Mouse (Mus musculus) right cerebral cortex, postnatal 14 days (tissue): ENCODE results near the gene Prkacb.

Source experiments
- DNase-seq: peaks from one replicate; pipeline ENCODE4 v3.0.0; 2022

Gene Prkacb

GRCm38 (mm10) chr3:146812901-146813393 lies at the start of gene Prkacb:
TSS of gene Prkacb (minus strand) at chr3:146812990.
- DNase-seq = peak; percentile 89

DNA sequence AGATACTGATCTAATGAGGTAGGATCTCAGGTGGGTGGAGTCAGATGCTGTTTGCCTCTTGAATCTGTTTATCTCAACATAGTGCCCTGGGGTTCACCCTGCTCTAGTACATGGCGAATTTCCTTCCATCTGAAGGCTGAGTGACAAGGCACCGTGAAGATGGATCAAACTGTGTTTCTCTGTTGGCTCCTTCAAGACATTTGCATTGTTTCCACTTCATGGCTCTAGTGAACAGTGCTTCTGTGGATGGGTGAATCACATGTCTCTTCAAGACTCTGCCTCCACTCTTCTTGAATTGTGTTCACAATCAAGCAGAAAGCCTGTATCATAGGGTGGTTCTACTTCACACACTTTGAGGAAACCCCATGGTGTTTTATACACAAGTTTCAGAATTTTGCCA lies 47.5 kb upstream of the Prkacb start:
- no peak for DNase-seq

GRCm38 (mm10) chr3:146857373-146857772 lies 44.6 kb upstream of the Prkacb start:
- no peak for DNase-seq

DNA sequence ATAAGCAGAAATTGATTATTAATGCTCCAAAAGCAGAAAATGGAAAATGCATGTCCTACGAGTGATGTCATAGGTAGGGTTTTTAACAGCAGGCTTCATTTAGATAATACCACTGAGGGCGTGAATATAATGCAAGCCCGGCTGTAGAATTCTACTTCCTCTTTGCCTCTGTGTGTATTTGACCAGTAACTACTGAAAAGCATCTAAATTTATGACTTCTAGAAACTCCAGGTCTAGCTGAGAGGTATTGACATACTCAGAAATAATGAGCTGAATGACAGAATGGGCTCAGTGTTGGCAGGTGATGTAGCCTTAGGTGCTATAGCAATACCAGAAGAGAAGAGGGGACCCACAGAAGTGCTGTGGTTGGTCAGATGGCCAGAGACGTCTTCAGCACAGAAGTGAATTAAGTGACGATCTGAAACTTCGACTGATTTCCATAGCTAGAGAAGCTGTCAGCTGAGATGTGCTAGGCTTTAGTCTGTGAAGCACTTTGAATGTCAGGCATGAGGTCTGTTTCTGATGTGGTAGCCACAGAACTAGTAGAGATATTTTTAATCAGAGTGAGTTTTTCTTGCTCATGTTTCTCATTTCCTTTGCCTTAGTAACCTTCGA lies 41.8 kb upstream of the Prkacb start:
- no peak for DNase-seq

DNA sequence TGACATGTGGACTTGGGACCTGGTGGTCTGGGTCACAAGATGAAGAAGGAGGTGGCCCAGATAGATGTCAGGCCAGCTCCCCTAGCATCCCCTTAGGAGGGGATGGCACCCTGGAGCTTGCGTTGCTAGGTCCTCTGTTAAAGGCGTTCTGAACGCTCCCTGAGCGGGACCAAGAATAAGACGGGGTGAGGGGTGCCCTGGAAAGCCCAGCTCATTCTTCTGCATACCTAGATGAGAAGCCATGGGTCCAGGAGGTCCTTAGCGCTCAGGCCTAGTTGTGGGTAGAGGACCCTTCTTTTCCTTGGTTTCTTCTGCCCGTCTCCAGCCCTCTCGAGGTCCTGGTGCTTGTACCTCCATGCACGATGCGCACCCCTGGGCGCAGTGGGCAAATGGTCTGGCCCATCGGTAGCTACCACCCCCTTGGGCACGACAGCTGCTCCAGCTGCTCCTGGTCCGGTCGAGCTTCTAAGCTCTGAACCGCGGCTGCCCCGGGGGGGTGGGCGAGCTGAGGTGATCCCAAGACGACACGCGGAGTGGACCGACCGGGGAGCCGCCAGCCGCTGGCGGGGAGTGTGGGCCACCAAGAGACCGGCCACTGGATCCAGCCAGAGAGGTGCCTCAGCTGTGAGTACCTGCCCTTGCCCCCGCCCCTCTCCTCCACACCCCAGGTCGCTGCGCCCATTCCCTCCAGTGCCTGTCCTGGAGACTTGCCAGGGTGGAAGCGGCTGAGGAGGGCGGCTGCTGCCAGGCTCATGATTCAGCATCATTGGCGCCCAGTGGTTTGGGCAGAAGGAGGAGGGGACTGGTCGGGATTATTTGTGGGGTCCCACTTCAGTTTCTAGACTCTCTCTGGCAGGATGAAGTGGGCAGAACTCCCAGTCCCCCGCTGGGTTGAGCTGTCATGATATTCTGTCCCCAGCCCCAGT lies 39.4 kb upstream of the Prkacb start, which contains the start of gene Ttll7:
TSS of gene Ttll7 (plus strand) at position 402 of the 926 bp plus-strand sequence.
- DNase-seq = peak; percentile 85

GRCm38 (mm10) chr3:146849360-146849759 lies 36.6 kb upstream of the Prkacb start:
- no peak for DNase-seq

- no peak for DNase-seq
These were observed 35.3 kb upstream of the Prkacb start for GRCm38 (mm10) chr3:146848112-146848511.

GRCm38 (mm10) chr3:146846237-146846636 lies 33.4 kb upstream of the Prkacb start:
- no peak for DNase-seq

DNA sequence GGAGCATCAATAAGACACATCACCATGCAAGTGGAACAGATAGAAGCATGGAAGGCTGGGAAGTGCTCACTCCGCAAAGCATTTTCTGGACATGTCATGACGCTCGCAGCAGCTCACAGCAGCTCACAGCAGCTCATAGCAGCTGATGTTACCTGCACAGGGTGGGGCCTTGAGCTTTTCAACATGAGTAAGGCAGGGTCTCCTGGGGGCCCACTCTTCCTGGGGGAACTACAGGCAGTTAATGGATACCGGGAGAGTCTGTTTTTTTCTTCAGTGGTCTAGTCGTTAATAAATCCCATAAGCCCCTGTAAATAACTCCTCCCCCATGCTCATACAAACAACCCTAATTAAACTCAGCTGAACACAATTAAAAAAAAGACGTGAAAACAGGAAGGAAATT lies 30.7 kb upstream of the Prkacb start:
- DNase-seq = no peak

GRCm38 (mm10) chr3:146842766-146843165 lies 30.0 kb upstream of the Prkacb start:
- DNase-seq = no peak

GRCm38 (mm10) chr3:146820718-146821117 lies 7.9 kb upstream of the Prkacb start:
- DNase-seq = no peak

- no peak for DNase-seq
These were observed 834 bp upstream of the Prkacb start for GRCm38 (mm10) chr3:146813624-146814023.

- no peak for DNase-seq
These were observed 530 bp downstream of the Prkacb start for GRCm38 (mm10) chr3:146812041-146812878.

DNA sequence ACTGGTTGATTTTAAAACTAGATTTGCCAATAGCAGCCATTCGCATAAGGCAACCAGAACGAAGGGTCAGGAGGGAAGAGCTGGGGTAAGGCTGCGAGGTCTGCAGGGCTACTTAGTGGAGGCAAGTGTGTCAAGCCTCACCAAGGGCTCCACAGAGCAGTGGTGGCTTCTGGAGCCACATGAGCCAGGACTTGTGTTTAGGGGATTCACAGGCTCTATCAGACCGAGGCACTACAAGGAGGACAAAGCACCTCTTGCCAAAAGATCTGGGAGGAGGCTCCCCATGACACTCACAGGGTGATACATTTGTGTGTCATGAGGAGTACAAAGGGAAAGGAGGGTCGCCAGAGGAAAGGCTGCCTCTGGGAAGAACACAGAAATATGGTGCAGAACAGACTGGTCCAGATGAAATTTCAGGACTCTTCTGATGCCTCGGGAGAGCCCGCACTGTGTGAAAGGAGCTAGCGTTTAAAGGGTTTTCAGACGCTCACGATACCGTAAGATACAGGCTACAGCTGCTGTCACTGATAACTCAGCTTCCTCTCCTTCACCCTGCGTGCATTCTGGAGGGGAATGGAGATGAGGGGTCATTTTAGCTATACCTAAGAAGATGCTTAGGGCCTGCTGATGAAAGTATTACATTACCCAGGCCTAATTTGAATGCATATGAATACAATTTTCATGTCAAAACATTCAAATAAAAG lies 19.1 kb downstream of the Prkacb start:
- DNase-seq = no peak

DNA sequence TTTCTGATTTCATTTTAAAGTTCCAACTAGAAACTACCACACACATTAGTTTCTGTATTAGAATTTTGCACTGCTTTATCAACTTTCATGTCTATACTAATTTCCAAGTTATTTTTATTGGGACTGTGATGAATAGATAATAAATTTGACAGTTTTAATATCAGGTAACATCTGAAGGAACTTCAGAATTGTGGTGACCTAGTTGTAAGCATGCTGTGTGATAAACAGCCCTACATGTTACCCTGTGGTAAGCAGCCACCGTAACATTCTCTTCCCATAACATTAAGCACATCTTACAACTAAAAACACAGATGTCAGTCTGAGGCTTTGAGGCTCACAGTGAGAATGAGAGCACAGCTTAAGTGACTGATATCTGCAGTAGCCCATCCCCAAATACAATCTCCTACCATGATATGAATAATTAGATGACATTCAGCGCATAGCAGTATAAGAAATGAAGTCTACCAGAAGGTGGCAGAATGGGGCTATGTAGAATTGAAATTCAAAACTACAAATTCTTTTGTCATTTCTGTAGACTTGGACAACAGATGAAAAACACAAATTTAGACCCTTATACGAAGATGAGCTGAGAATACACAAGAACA lies 20.5 kb downstream of the Prkacb start:
- no peak for DNase-seq

DNA sequence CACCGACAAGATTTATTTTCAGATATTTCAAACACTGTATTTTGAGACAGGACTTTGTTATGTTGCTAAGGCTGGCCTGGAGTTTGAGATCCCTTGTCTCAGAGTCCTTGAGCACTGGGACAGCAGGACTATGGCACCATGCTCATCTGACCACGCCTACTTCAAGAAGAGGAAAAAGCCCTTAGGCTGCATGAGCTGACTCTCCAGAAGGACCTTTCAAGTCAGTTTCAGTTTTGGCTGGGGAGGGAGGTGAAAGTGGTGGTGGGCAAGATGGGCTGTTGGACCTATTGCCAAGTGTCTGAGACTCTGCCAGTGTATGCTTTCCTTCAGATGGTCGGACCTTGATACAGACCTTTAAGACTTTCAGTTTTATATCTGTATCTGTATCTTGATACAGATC lies 28.6 kb downstream of the Prkacb start:
- no peak for DNase-seq

DNA sequence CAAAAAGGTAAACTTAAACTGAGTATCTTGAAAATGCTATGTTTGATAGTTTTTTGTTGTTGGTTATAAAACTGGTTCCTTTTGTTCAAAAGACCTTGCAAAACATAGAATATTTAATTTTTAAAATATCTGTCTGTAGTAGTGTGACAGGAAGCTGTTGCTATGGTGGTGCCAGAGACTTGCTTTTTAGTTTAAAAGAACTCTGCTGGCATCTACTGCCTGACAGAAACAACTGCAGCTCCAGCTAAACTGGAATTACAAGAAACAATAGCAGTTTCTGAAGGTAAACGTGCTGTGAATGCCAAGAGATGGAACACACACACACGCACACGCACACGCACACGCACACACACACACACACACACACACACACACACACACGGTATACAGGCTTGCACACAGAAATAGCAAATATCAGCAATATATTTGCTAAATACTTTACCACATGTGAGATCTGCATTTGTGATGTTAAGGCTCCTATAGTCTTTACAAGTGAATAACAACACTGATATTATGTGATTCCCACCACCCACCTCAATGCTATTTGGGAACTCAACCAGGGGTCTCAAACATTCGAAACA lies 29.1 kb downstream of the Prkacb start:
- no peak for DNase-seq

- DNase-seq = no peak
These were observed 30.2 kb downstream of the Prkacb start for GRCm38 (mm10) chr3:146782548-146782947.

DNA sequence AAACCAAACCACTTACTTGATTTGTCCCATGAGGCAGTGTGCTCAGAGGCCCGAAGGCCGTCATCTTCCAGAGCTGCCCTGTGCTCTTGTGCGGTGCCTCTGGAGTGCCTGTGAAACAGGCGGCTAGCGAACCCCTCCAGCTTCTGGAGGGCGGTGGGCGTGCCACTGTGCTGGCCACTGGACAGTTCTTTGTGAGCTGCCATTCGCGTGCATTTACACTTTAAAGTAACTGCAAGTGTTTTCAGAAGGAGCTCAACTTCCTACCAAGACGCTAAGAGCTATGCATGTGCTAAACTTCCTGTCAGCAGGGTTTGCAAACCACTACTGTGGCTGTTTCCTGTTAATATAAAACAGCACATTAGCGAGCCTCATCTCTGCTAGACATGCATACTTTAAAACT lies 31.7 kb downstream of the Prkacb start:
- no peak for DNase-seq

DNA sequence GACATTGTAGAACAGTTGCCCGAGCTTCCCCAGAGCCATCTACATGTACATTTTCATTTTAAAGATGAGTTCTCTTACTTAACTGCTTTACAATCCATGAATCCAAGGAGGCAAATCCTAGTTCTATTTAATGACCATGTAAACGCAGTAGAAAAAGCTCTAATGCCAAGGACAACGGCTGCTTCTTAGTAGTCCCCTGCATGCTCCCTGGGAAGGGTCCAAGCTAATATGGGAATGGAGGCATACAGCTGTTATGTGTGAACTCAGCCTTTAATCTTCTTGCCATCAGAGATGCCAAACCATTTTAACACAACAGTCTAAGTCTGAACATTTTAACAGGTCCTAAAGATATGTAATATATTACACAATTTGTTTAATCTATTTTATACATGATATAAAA lies 32.5 kb downstream of the Prkacb start:
- no peak for DNase-seq

GRCm38 (mm10) chr3:146778913-146779312 lies 33.9 kb downstream of the Prkacb start:
- no peak for DNase-seq

DNA sequence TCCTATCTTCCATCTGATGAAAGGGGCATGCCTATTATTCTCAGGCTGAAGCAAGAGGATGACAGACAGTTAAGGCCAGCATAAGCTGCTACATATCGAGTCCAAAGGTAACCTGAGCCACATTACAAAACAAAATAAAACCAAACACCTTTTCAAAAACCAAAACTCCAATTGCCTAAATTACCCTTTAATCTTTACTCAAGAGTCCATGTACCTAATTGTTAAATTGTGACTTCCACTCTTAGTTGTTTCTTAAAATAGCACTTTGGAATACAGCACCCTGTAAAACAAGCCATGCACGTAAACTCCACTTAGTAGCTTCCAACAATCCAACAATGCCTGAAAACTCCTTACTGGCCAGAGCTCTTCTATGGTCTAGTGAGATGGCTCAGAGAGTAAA lies 34.3 kb downstream of the Prkacb start:
- no peak for DNase-seq
